Mouse (Mus musculus): ENCODE results near the gene Cpxm1.
"Not testable (repeated sequence)": the region's sequence is repeated elsewhere in the genome, so short reads cannot be mapped to it uniquely, and the experiment has no call there.

The Cpxm1 gene

DNA sequence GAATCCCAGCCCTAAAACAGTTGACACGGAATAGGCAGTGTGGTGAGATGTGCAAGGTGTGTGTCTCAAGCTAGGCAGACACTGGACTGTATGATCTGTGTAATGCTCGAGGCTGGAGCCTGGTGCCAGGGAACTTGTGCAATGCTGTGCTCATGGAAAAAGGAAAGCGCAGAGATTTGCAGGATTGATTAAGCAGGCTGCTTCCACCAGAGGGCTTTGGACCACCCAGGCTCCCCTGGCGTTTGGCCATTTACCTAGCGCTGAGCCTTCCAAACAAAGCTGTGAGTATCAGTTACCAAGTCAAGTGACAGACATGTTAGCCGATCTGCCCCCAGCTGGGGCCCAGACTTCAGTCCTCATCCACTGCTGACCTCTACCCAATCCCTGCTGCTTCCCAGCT, 10.8 kb upstream of the Cpxm1 start:
- in situ Hi-C loops (cut with MboI; ENCODE audit: low pct_unique_long_range_greater_than_20kb in 1 of 2, low sequenced_read_pairs in 2 of 2, unreplicated experiment in 1 of 2), result no loop called here

- in situ Hi-C loops (cut with MboI; ENCODE audit: low pct_unique_long_range_greater_than_20kb in 1 of 2, low sequenced_read_pairs in 2 of 2, unreplicated experiment in 1 of 2), result no loop called here
Measured at GRCm38 (mm10) chr2:130406178-130406577, 8.8 kb upstream of the Cpxm1 start, which contains the start of gene Tmem239. Gene Tmem239, plus strand, starts transcription at chr2:130406478.

DNA sequence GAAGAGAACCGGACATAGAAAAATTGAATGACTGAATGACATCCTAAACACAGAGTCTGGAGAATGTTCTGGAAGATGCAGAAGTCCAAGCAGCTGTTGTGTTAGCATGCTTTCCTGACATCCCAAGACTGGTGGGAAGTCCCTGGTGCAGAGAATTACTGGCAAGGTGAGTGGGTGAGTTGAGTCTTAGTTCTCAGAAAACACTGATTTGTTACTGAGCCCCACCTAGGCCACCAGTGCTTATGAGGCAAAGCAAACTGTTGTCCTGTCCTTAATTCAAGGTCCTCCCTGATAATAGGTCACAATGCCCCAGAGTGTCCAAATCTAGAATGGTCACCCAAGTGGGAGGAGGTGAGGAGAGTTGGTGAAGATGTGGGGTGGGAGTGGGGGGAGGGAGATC, 7.6 kb upstream of the Cpxm1 start, which contains the start of the genes Gm28372 and 1700020A23Rik:
Gene Gm28372 (plus strand): TSS at position 301 of the 400 bp plus-strand sequence.
Gene 1700020A23Rik (plus strand): TSS at position 321 of the 400 bp plus-strand sequence.
- in situ Hi-C loops (cut with MboI; ENCODE audit: low pct_unique_long_range_greater_than_20kb in 1 of 2, low sequenced_read_pairs in 2 of 2, unreplicated experiment in 1 of 2), result no loop called here

DNA sequence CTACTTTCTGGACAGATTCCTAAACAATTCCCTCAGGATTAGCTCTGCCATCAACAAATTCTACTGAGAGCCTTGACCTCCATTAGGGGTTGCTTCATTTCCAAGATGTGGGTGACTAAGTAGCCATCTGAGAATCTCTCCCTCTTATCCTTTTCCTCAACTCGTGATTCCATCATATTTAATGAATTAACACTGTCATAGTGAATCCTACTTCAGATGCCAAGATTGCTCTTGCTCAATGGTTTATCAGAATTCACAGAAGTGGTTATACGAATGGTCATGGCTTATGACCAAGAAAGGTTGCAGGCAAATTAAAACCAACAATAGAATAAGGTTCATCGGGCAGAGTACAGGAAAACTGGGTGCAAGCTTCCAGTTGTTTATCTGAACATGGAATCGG, 4.5 kb upstream of the Cpxm1 start:
- in situ Hi-C loops (cut with MboI; ENCODE audit: low pct_unique_long_range_greater_than_20kb in 1 of 2, low sequenced_read_pairs in 2 of 2, unreplicated experiment in 1 of 2), result no loop called here

- in situ Hi-C loops (cut with MboI; ENCODE audit: low pct_unique_long_range_greater_than_20kb in 1 of 2, low sequenced_read_pairs in 2 of 2, unreplicated experiment in 1 of 2), result no loop called here
Measured at GRCm38 (mm10) chr2:130400046-130400445, 2.7 kb upstream of the Cpxm1 start.

- in situ Hi-C loops (cut with MboI; ENCODE audit: low pct_unique_long_range_greater_than_20kb in 1 of 2, low sequenced_read_pairs in 2 of 2, unreplicated experiment in 1 of 2), result no loop called here
Measured at GRCm38 (mm10) chr2:130398091-130398490, 717 bp upstream of the Cpxm1 start.

DNA sequence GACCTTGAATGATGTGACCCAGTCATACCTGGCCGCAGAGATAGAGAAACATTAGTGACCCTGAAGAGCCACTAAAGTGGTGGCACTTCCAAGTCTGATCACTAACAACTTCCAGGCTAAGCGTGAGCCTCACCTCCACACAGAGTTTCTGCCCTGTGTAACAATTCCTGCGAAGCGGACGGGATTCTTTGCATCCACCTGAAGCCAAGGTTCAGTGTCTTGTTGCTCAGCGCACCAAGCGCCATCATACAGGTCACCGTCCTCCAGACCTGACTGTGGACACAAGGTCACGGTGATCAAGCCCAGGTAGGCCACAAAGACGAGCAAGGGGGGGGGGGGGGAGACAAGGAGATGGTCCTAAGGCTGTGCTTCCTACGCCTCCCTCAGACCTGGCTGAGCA, 1.7 kb downstream of the Cpxm1 start:
- in situ Hi-C loops (cut with MboI; ENCODE audit: low pct_unique_long_range_greater_than_20kb in 1 of 2, low sequenced_read_pairs in 2 of 2, unreplicated experiment in 1 of 2), result no loop called here

DNA sequence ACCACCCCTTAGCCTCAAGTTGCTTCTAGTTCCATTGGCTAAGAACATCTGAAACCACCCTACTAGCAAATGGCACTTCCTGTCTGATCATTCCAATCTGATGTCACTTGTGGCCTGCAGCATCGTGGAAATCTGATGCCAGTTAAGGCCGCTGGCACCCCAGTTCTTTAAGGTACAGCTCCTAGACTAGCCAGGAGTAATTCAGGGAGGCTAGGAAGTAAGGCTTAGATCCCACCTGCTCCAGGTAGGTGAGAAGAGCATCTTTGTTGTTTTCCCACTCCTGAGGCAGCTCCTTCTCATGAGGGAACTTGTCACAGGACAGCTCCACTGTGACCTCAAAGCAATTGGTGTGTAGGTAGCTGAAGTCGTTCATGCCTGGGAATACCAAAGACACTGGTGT, 4.5 kb downstream of the Cpxm1 start:
- in situ Hi-C loops (cut with MboI; ENCODE audit: low pct_unique_long_range_greater_than_20kb in 1 of 2, low sequenced_read_pairs in 2 of 2, unreplicated experiment in 1 of 2), result no loop called here

DNA sequence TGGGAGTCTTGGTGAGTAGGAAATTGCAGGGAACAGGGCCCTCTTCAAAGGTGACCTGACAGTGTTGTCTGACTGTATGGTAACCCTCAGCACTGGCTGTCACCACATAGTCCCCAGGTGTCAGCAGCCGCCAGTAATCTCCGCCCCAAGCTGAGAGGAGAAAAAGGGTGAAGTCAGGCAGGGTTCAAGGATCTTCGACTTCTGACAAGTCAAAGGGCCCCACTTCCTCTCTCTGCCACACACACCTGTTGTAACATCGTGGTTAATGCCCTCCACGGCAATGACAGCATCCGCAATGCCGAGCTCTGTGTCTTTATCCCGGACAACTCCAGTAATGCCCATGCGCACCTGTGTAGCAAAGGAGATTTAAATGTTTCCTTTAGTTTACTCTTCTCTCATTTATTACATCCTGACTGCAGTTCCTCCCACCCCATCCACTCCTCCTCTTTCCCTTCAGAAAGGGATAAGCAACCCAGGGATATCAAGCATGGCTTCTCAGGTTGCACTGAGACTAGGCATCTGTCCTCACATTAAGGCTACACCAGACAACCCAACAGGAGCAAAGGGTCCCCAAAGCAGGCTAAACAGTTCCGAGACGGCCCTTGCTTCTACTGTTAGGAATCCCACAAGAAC, 6.3 kb downstream of the Cpxm1 start:
- in situ Hi-C loops (cut with MboI; ENCODE audit: low pct_unique_long_range_greater_than_20kb in 1 of 2, low sequenced_read_pairs in 2 of 2, unreplicated experiment in 1 of 2), result no loop called here

GRCm38 (mm10) chr2:130388796-130389195, 8.6 kb downstream of the Cpxm1 start:
- in situ Hi-C loops (cut with MboI; ENCODE audit: low pct_unique_long_range_greater_than_20kb in 1 of 2, low sequenced_read_pairs in 2 of 2, unreplicated experiment in 1 of 2), result no loop called here

- in situ Hi-C loops (cut with MboI; ENCODE audit: low pct_unique_long_range_greater_than_20kb in 1 of 2, low sequenced_read_pairs in 2 of 2, unreplicated experiment in 1 of 2), result no loop called here
Measured at GRCm38 (mm10) chr2:130386212-130386611, 11.2 kb downstream of the Cpxm1 start.

DNA sequence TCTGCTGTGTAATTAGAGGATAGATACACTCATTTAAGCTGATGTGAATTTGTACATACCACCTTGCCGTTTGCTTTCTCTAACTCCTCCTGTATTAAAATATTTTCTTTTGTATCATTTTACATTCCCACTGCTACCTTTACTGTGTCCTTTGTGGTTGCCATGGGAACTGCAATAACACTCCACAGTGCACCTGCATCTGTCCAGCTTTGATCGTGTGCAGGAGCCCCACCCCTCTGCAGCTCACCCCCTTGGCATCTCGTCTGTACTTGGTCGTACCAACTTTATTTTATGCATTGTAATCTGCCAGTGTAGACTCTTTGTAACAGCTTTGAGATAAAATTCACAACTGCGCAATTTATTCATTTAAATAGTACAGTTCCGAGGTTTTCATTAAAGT, 13.5 kb downstream of the Cpxm1 start:
- in situ Hi-C loops (cut with MboI; ENCODE audit: low pct_unique_long_range_greater_than_20kb in 1 of 2, low sequenced_read_pairs in 2 of 2, unreplicated experiment in 1 of 2), result no loop called here

- in situ Hi-C loops (cut with MboI; ENCODE audit: low pct_unique_long_range_greater_than_20kb in 1 of 2, low sequenced_read_pairs in 2 of 2, unreplicated experiment in 1 of 2), result no loop called here
Measured at GRCm38 (mm10) chr2:130383205-130383604, 14.2 kb downstream of the Cpxm1 start.

GRCm38 (mm10) chr2:130374951-130375350, 22.4 kb downstream of the Cpxm1 start:
- in situ Hi-C loops (cut with MboI; ENCODE audit: low pct_unique_long_range_greater_than_20kb in 1 of 2, low sequenced_read_pairs in 2 of 2, unreplicated experiment in 1 of 2), result no loop called here

GRCm38 (mm10) chr2:130373026-130373425, 24.3 kb downstream of the Cpxm1 start:
- in situ Hi-C loops (cut with MboI; ENCODE audit: low pct_unique_long_range_greater_than_20kb in 1 of 2, low sequenced_read_pairs in 2 of 2, unreplicated experiment in 1 of 2), result not testable (repeated sequence)

- in situ Hi-C loops (cut with MboI; ENCODE audit: low pct_unique_long_range_greater_than_20kb in 1 of 2, low sequenced_read_pairs in 2 of 2, unreplicated experiment in 1 of 2), result loop anchor here (5.0 to 10.0 kb wide), 2 partner anchors 73 to 80 kb away; partner anchors contain the start of gene Ebf4 (in 1 of the 2)
Measured at GRCm38 (mm10) chr2:130367386-130367785, 30.0 kb downstream of the Cpxm1 start.

DNA sequence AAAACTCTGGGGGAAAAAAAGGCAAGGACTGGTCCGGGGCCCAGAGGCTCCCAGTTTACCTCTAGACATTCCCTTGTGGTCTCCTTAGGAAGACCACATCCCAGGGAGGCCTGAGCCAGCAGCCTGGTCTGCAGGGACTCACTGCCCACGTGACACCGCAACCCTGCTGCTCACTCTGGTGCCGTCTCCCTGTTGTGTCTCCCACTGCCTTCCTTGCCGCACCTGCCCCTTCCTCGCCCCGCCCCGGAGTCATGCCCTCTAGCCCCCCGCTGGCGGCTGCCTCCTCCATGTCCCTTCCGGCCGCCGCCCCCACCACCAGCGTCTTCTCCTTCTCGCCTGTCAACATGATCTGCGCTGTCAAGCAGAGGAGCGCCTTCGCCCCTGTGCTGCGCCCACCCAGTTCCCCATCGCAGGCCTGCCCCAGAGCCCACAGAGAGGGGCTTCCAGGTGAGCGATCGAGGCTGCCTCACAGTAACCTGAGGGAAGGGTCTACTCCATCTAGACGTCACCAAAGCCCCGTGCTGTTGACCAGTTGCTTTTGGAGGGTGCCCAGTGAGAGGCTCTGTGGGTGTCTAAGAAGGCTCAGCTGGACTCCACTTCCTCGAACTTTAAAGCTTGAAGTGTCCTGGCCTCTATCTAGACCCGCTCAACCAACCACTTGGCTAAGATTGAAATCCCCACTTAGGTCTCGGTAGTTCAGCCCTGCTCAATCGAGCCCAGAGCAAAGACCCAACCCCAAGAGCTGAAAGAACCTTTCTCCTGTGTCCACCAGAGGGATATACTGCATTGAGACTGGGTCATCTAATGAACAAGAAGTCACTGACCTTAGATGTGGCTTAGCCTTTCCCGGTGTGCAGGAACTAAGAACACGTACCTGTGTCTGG, 31.9 kb downstream of the Cpxm1 start:
- in situ Hi-C loops (cut with MboI; ENCODE audit: low pct_unique_long_range_greater_than_20kb in 1 of 2, low sequenced_read_pairs in 2 of 2, unreplicated experiment in 1 of 2), result loop anchor here (5.0 to 10.0 kb wide), 2 partner anchors 71 to 78 kb away; partner anchors contain the start of gene Ebf4 (in 1 of the 2)

DNA sequence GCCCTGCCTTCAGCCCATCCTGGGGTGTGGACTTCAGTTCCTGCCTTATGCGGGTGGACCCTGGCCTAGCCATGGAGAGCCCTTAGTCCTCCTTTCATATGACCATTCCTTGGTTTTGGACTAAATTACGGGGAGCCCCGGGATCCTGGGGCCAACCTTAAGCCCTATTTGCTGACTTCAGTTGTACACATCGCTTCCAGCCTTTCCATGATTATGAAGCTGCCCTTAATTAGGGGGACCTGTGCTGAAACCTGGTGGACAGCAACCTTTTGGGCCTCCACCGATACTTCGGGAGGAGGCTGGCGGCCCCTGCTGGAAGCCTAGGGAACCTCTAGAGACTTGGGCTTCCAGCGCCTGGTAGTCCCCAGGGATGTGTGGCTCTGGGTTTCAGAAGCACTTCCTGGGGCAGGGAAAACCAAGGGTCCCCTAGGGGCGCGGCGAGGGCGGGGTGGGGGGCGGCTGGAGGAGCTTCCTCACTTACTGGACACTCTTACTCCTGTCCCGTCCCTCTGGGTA, 34.8 kb downstream of the Cpxm1 start:
- in situ Hi-C loops (cut with MboI; ENCODE audit: low pct_unique_long_range_greater_than_20kb in 1 of 2, low sequenced_read_pairs in 2 of 2, unreplicated experiment in 1 of 2), result loop anchor here in 1 of 2 experiments (10.0 kb wide), 1 partner anchor 68 kb away; the partner anchor contains the start of gene Ebf4

GRCm38 (mm10) chr2:130358852-130359251, 38.5 kb downstream of the Cpxm1 start:
- in situ Hi-C loops (cut with MboI; ENCODE audit: low pct_unique_long_range_greater_than_20kb in 1 of 2, low sequenced_read_pairs in 2 of 2, unreplicated experiment in 1 of 2), result no loop called here
